Mouse (Mus musculus): Measurements from ENCODE around the gene Clmp.

GRCm38 (mm10) chr9:40709587-40709986 lies 23.8 kb downstream of the Clmp start:
- TF ChIP-seq POLR2A (IDR thresholded peaks at IDR 0.05; ENCODE audit: borderline replicate concordance, extremely low read depth, insufficient read depth, insufficient read length, poor library complexity, severe bottlenecking): no peak
- no peak for TF ChIP-seq CTCF (IDR thresholded peaks at IDR 0.05; ENCODE audit: borderline replicate concordance, extremely low read depth, insufficient read depth, insufficient read length)

Data from brain, embryonic 14.5 days (tissue).